Mouse (Mus musculus) lung, embryonic 16.5 days (tissue): Measurements from ENCODE around the gene Supt6. TPM values are rescaled to one million over a fixed set of nuclear protein-coding genes. Genes with fewer than 3 reads are reported as not detected.

Source experiments
- ATAC-seq: fragments of 200-750 bp; cut with Nextera tagmentation; 2 replicates; pipeline ENCODE4 v1.8.0; 2017; ENCODE audit warnings: low read depth, mild to moderate bottlenecking, moderate library complexity
- H3K27ac ChIP-seq: fragments of 300-500 bp; sonication (generic); 2 replicates; pipeline ENCODE4 v1.5.1; 2014; ENCODE audit warnings: mild to moderate bottlenecking, control low read depth, low read length
- H3K27me3 ChIP-seq: fragments of 300-500 bp; sonication (generic); 2 replicates; pipeline ENCODE4 v1.6.1; 2014; ENCODE audit warnings: low read depth, low read length, mixed read lengths; ENCODE audit not compliant: control insufficient read depth, insufficient read depth
- H3K36me3 ChIP-seq: fragments of 300-500 bp; sonication (generic); 2 replicates; pipeline ENCODE4 v1.6.1; 2014; ENCODE audit warnings: low read length; ENCODE audit not compliant: control insufficient read depth, insufficient read depth
- H3K4me1 ChIP-seq: fragments of 300-500 bp; sonication (generic); replicated peaks from 2 replicates; pipeline ENCODE4 v1.6.1; 2014; ENCODE audit warnings: low read length, mixed read lengths; ENCODE audit not compliant: control insufficient read depth, insufficient read depth
- H3K4me2 ChIP-seq: fragments of 300-500 bp; sonication (generic); 2 replicates; pipeline ENCODE4 v1.6.1; 2014; ENCODE audit warnings: low read depth, low read length, control low read depth
- H3K4me3 ChIP-seq: fragments of 300-500 bp; sonication (generic); 2 replicates; pipeline ENCODE4 v1.5.1; 2014; ENCODE audit warnings: mild to moderate bottlenecking, low read length, control low read depth
- H3K9ac ChIP-seq: fragments of 300-500 bp; sonication (generic); 2 replicates; pipeline ENCODE4 v1.6.1; 2014; ENCODE audit warnings: low read length, control low read depth
- H3K9me3 ChIP-seq: fragments of 300-500 bp; sonication (generic); 2 replicates; pipeline ENCODE4 v1.6.1; 2016; ENCODE audit warnings: low read length; ENCODE audit not compliant: control insufficient read depth
- WGBS: fragments of 180-500 bp; shearing (Covaris S2); extraction: QIAGEN DNeasy Blood & Tissue Kit; methylation state at CpG from one replicate; pipeline ENCODE4 v1.1.7; 2014; 5-methylcytosine and 5-hydroxymethylcytosine counted together
- polyA plus RNA-seq: library from polyadenylated mRNA; unstranded; fragments of >200 nt; fragmentation: Nextera tagmentation; extraction: Ambion mirVana; gene quantifications from 2 replicates; pipeline ENCODE4 v1.2.1, GENCODE M21; 2015

Gene Supt6
- polyA plus RNA-seq, 1 experiment from 2014 or later = 26.2 TPM

- Histone ChIP-seq H3K9me3 (no peaks in the 10 kb centered on the region), H3K27me3 (no peaks in the 10 kb centered on the region), H3K4me3 (no peak overlapping the region), H3K4me2 (no peak overlapping the region), H3K27ac (no peak overlapping the region), H3K36me3 (peaks cover 49% of the 10 kb centered on the region), H3K9ac (no peak overlapping the region), H3K4me1 (no peaks in the 10 kb centered on the region)
- no peak for ATAC-seq
- 87% methylated on average over 7 of the region's 7 CpGs for WGBS
Measured at GRCm38 (mm10) chr11:78207190-78207589, 38.6 kb downstream of the Supt6 start.

GRCm38 (mm10) chr11:78205361-78206206, 40.2 kb downstream of the Supt6 start:
- no peak for ATAC-seq
- peaks cover 41% of the 10 kb centered on the region for H3K36me3 ChIP-seq
- H3K4me1 ChIP-seq = no peaks in the 10 kb centered on the region
- H3K4me2 ChIP-seq = no peak overlapping the region
- H3K4me3 ChIP-seq = no peak overlapping the region
- H3K9ac ChIP-seq = no peak overlapping the region
- H3K27me3 ChIP-seq = no peaks in the 10 kb centered on the region
- no peak overlapping the region for H3K27ac ChIP-seq
- WGBS = 68% methylated on average over 13 of the region's 13 CpGs
- H3K9me3 ChIP-seq = no peaks in the 10 kb centered on the region

DNA sequence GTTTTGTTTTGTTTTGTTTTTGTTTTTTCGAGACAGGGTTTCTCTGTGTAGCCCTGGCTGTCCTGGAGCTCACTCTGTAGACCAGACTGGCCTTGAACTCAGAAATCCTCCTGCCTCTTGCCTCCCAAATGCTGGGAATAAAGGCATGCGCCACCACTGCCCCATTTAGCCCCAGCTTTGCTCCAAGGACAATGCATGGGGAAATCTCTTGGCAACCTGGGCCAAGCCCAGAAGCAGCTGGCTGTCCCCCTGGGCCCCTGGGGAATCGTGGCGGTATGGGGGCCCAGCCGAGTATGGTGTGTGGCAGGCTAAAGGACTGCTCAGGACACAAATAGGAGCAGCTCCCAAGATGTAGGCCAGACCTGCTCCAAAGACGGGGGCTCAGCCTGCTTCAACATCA, 41.5 kb downstream of the Supt6 start:
- 74% methylated on average over 6 of the region's 6 CpGs for WGBS
- H3K4me2 ChIP-seq = no peak overlapping the region
- no peaks in the 10 kb centered on the region for H3K27me3 ChIP-seq
- no peak overlapping the region for H3K4me3 ChIP-seq
- no peak for ATAC-seq
- H3K4me1 ChIP-seq = no peaks in the 10 kb centered on the region
- no peak overlapping the region for H3K27ac ChIP-seq
- no peak overlapping the region for H3K9ac ChIP-seq
- H3K9me3 ChIP-seq = no peaks in the 10 kb centered on the region
- H3K36me3 ChIP-seq = peaks cover 36% of the 10 kb centered on the region

GRCm38 (mm10) chr11:78202372-78202771, 43.4 kb downstream of the Supt6 start:
- peaks cover 19% of the 10 kb centered on the region for H3K36me3 ChIP-seq
- H3K27ac ChIP-seq = no peak overlapping the region
- no peak overlapping the region for H3K4me3 ChIP-seq
- no peaks in the 10 kb centered on the region for H3K27me3 ChIP-seq
- no peak overlapping the region for H3K4me2 ChIP-seq
- no peak for ATAC-seq
- no peak overlapping the region for H3K9ac ChIP-seq
- H3K4me1 ChIP-seq = no peaks in the 10 kb centered on the region
- H3K9me3 ChIP-seq = no peaks in the 10 kb centered on the region
- 84% methylated on average over 3 of the region's 3 CpGs for WGBS

- Histone ChIP-seq H3K9me3 (no peaks in the 10 kb centered on the region), H3K4me3 (peak overlapping the region; percentile 51), H3K27me3 (no peaks in the 10 kb centered on the region), H3K4me2 (peak overlapping the region; percentile 79), H3K36me3 (peaks cover 14% of the 10 kb centered on the region), H3K4me1 (peaks cover 10% of the 10 kb centered on the region), H3K9ac (peak overlapping the region; percentile 52), H3K27ac (peak overlapping the region; percentile 9)
- no peak; the same call in 1 of the 2 replicates for ATAC-seq
- WGBS = 55% methylated on average over 23 of the region's 23 CpGs
Measured at GRCm38 (mm10) chr11:78195101-78195863, 50.5 kb downstream of the Supt6 start.

DNA sequence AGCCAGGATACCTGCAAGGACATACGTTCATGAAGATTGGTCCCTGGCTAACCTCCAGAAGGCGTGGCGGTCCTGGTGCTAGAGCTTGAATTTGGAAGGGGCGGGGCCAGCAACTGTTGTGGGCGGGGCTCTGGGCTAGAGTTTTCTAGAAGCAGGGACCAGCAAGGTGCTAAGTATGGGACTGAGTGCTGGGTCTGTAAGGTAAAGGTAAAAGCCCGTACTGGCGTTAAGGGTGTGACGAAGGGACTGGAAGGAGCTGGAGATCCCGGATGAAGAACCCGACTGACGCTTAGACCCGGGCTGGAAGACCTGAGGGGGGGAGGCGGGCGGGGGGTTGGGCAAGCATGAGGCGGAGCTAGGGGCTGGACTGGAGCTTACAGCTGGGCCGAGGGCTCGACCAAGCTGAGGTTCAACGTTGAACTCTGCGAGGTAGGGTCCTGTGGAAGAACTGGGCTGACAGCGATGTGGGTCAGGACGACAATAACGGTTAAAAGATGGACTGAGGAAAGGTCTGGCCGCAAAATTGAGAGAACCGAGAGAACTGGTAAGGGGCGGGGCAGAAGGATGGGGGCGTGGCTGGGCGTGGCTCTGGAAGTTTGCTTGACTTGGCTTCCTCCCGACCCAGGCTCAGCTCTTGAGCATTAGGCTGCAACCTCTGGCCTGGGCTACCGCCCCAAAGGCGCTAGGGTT, 51.2 kb downstream of the Supt6 start:
- Histone ChIP-seq H3K4me1 (peaks cover 17% of the 10 kb centered on the region), H3K36me3 (peaks cover 14% of the 10 kb centered on the region), H3K4me3 (peak overlapping the region; percentile 51), H3K27me3 (no peaks in the 10 kb centered on the region), H3K9ac (peak overlapping the region; percentile 52), H3K9me3 (no peaks in the 10 kb centered on the region), H3K27ac (peak overlapping the region; percentile 26), H3K4me2 (peak overlapping the region; percentile 79)
- WGBS = 2% methylated on average over 30 of the region's 30 CpGs
- ATAC-seq = peak; percentile 84

DNA sequence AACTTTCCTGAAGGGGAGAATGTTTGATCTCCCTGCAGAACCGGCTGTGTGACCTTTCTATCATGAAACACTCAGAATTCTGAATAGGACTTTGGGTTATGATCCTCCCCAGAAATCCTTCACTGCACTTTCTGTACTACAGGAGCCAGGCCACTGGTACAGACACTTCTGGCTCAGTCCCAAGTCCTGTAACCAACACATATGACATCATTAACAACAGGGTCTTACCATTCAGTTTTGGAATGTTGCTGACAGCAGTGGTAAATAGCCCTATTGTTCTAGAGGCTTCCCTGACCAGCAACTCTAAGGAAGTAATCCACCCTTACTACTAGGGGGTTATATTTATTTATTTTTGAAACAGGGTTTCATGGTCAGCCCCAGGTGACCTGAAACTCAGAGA, 52.7 kb downstream of the Supt6 start, which contains the start of gene Proca1:
Gene Proca1, plus strand, starts transcription at position 280 of the 400 bp plus-strand sequence.
- Histone ChIP-seq H3K27me3 (no peaks in the 10 kb centered on the region), H3K9ac (no peak within 1 kb of the TSS; the same call in 1 of the 2 replicates), H3K9me3 (no peaks in the 10 kb centered on the region), H3K4me1 (peaks cover 19% of the 10 kb centered on the region), H3K36me3 (peaks cover 14% of the 10 kb centered on the region), H3K4me2 (peak within 1 kb of the TSS; percentile 79), H3K27ac (peak within 1 kb of the TSS; percentile 18), H3K4me3 (peak within 1 kb of the TSS; percentile 51)
- no peak for ATAC-seq
- 43% methylated on average over 1 of the region's 1 CpGs for WGBS

- 34% methylated on average over 6 of the region's 6 CpGs for WGBS
- Histone ChIP-seq H3K9ac (peak overlapping the region; percentile 95), H3K4me1 (peaks cover 14% of the 10 kb centered on the region), H3K36me3 (peaks cover 14% of the 10 kb centered on the region), H3K9me3 (no peaks in the 10 kb centered on the region), H3K27me3 (no peaks in the 10 kb centered on the region), H3K4me2 (peak overlapping the region; percentile 70), H3K4me3 (peak overlapping the region; percentile 75), H3K27ac (peak overlapping the region; percentile 100)
- no peak for ATAC-seq
Measured at GRCm38 (mm10) chr11:78190041-78190440, 55.7 kb downstream of the Supt6 start.
